Mouse (Mus musculus): ENCODE measurements around the gene Cpne4.

Cpne4 gene

DNA sequence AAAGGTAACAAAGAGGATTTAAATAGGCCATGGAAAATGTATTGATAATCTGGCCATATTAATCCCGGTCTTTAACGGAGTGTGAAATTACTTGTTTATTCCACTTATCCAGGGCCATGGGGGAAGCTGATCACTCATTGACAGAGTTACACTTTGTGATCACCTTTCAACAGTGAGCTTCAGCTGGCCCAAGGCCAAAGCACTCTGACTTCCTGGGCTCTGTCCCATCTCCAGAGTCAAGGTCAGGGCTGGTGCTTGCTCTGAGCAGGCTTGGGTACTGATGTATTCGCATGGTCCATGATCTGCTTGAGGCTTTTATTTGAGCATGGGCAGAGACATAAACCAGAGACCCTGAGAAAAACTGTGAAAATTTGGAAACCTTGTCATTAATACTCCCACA lies 131.5 kb downstream of the Cpne4 start:
- no peak for DNase-seq (ENCODE audit: extremely low read depth, low read depth, low spot score)

DNA sequence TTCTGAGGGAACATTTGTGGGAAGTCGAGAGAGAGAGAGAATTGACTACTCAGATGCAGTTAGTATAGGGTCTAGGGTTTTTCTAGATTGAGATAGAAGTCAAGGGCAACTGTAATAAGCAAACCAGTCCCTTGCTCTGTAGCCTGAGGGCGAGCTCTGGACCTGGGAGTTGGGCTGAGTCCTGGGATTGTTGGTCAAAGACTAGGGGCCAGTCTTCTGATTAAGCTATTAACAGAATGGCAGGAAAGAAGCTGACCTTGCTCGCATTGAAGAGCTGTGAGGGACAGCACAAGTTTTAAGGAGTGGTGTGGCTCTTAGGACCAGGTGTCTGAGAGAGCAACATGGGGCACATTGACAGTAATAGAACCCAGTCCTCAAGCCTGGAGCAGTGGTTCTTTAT lies 140.0 kb downstream of the Cpne4 start:
- DNase-seq (ENCODE audit: extremely low read depth, low read depth, low spot score) = no peak

DNA sequence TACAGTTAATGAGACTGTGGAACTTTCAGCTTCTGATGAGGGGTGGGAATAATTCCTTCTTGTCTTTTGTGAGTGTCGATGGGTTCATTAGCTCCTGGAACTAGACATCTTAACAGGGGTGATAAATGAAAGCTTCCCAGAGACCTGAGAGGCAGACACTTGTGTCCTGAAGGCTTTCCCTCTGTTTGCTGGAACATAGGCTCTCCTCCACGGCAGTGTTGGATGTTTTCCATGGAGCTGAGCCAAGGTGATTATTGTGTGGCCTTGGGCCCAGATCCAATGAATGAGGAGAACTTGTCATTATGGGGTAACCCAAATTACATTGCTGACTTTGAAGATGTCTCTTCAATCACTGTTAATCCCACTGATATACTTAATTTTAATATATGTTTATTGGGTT lies 146.1 kb downstream of the Cpne4 start:
- no peak for DNase-seq (ENCODE audit: extremely low read depth, low read depth, low spot score)

- DNase-seq (ENCODE audit: extremely low read depth, low read depth, low spot score) = no peak
Observed at GRCm38 (mm10) chr9:104710831-104711230, 163.7 kb downstream of the Cpne4 start.

GRCm38 (mm10) chr9:104725311-104725710 lies 178.2 kb downstream of the Cpne4 start:
- DNase-seq (ENCODE audit: extremely low read depth, low read depth, low spot score) = no peak

GRCm38 (mm10) chr9:104742661-104743380 lies 195.7 kb downstream of the Cpne4 start:
- no peak for DNase-seq (ENCODE audit: extremely low read depth, low read depth, low spot score)

- DNase-seq (ENCODE audit: extremely low read depth, low read depth, low spot score) = no peak
Observed at GRCm38 (mm10) chr9:104755519-104755918, 208.4 kb downstream of the Cpne4 start.

DNA sequence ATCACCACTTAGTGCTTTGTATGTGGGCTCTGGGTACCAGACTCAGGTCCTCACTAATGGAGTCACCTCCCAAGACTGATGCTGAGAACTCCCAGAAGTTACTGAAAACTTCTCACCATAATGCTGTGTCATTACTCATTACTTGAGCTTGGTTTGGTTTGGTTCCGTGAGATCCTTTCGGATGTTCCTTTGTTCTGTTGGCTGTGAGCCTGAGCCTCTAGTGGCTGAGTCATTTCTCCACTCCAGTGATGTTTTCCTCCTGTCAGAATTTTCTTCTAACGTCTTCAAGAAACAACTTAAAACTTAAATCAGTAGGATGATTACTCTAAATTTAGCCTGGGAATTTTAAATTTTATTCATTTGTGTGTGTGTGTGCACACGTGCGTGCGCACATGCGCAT lies 212.9 kb downstream of the Cpne4 start:
- no peak for DNase-seq (ENCODE audit: extremely low read depth, low read depth, low spot score)

- DNase-seq (ENCODE audit: extremely low read depth, low read depth, low spot score) = no peak
Observed at GRCm38 (mm10) chr9:104776198-104776815, 229.2 kb downstream of the Cpne4 start.

GRCm38 (mm10) chr9:104777135-104777534 lies 230.0 kb downstream of the Cpne4 start:
- DNase-seq (ENCODE audit: extremely low read depth, low read depth, low spot score) = no peak

DNA sequence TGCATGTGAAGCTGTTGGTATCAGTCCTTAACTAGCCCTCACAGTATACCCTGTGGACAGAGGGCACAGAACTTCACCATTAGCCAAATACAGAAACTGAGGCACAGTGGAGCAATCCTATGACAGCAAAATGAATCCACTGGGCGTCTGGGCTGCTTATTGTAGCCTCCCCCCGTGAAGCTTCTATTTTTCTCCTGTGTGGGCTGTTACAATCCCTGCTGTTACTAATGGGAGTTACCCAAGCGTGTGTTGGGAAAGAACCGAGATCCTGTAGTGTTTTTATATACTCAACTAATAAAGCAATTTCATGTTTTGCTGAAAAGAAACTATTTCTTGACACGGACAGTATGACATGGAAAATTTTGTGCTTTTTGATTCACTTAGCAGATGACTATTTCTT lies 230.7 kb downstream of the Cpne4 start:
- no peak for DNase-seq (ENCODE audit: extremely low read depth, low read depth, low spot score)

DNA sequence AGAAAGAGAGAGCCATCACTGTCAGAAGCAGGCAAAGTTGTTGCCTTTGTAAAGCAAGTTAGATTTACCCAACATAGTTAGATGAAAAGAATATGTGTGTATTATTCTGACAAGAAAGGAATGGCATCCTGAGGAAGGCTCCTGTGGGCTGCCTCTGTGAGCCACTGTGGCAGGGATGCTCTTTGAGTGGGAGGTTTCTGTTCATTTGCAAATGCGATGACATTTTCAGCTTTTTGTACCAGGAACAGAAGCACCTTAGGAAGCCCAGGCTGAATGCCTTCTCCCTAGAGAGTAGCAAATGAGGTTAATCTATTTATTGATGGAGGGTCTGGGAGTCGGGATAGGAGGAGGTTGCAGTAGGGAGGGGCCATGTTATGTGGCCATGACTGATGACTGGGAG lies 249.5 kb downstream of the Cpne4 start:
- no peak for DNase-seq (ENCODE audit: extremely low read depth, low read depth, low spot score)

GRCm38 (mm10) chr9:104804776-104805175 lies 257.7 kb downstream of the Cpne4 start:
- no peak for DNase-seq (ENCODE audit: extremely low read depth, low read depth, low spot score)

GRCm38 (mm10) chr9:104814681-104815080 lies 267.6 kb downstream of the Cpne4 start:
- no peak for DNase-seq (ENCODE audit: extremely low read depth, low read depth, low spot score)

DNA sequence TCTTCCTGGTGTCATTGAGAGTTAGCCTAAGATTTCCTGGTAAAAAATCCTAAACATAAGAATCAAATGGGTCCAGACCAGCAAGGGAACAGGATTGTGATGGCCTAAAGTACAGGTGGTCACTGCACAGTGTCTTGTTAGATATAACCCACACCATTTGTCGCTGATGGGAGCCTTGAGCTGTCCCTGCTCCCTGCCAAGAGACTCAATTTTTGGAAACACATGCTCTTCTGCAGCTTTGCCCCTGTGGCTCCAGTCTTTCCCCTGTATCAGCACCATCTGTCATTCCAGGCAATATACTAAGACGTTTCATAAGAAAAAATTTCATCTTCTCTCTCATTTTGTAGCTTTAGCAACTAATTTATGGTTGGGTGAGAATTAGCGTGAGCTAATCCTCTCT lies 281.6 kb downstream of the Cpne4 start:
- no peak for DNase-seq (ENCODE audit: extremely low read depth, low read depth, low spot score)

DNA sequence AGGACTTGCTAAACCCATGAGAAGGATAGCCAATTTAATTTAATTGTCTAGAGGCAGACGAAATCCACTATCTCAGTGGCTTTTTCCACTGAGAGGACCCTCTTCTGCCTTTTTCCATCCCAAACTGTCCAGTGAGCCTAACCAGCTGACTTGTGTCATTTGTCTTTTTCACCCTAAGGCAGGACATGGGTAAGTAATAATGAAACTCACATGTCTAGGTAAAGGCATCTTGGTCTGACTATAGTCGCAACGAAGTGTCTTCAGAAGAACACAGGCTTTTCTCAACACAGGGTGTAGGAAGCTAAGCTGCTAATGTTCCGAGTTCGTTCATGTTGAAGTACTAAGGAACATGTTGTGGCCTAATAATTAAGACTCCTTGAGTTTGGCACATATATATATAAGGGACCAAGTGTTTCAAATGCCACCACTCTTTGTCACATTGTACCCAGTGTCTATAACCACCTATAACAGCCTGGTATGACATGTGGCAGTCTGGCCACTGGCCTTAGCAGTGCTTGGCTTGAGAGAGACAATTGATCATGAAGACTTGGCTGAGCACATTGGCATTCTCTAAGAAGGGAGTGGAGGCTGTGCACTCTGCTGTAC lies 286.0 kb downstream of the Cpne4 start:
- no peak for DNase-seq (ENCODE audit: extremely low read depth, low read depth, low spot score)

- DNase-seq (ENCODE audit: extremely low read depth, low read depth, low spot score) = no peak
Observed at GRCm38 (mm10) chr9:104837931-104838330, 290.8 kb downstream of the Cpne4 start.

GRCm38 (mm10) chr9:104841278-104841677 lies 294.2 kb downstream of the Cpne4 start:
- DNase-seq (ENCODE audit: extremely low read depth, low read depth, low spot score) = no peak

DNA sequence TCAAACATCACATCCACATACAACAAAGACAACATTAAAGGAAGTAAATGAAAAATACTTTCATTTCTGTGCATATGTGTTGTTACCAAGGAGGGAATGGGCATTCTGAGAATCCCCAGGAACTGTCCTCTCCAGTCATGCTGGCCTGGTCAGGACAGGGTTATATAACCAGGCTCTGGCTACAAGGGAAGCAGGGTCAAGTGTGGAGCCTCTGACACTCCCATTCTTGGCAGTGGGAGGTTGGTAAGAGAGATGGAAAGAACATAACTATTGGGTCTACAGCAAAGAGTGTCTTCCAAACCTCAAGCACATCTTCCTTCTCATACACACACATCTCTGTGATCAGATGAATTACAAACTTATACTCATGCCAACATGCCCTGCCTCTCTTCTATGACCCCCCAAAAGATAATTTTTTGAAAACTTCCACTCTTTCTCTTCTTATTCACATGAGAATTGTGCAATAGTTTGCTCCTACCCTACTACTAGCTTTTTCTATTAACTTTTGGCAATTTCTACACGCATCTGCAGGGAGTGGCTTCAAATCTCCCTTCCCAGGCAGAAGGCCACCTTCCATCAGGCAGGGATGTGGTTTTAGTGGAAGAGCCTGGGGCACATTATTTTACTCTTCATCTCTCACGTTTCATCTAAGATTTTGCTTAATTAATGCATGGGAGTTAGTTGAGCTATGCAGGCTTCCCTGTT lies 298.3 kb downstream of the Cpne4 start:
- DNase-seq (ENCODE audit: extremely low read depth, low read depth, low spot score) = no peak

GRCm38 (mm10) chr9:104853701-104854100 lies 306.6 kb downstream of the Cpne4 start:
- no peak for DNase-seq (ENCODE audit: extremely low read depth, low read depth, low spot score)

DNA sequence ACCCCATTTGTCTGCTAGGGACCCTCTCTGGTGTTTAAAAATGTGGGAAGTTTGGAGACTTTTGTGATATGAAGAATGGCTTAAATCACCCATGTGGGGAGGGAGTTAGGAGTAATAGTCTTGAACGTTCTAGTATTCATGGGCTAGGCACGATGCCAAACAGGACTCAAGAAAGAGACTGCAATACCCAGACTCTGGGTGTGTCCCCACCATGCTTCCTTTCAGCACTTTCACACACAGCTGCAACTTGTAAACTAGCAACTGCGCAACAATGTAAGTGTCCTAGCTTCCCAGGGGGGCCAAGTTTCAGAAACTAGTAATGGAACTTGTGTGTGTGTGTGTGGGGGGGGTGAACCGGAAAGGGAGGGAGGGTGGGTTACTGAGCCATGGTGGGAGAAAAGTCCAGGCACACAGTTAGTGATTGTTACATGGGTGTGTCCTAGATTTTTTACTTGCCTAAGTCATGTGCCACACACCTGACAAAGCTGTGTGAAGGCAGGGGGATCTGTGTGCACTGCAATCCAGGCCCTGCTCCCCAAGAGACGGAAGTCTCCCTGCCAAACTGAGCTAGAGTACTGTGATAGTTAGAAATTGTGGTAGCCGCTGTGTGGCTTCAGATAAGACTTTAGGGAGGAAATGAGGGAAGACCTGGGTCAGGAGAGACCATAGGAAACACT lies 307.3 kb downstream of the Cpne4 start:
- no peak for DNase-seq (ENCODE audit: extremely low read depth, low read depth, low spot score)
